In the genomic region with DNA sequence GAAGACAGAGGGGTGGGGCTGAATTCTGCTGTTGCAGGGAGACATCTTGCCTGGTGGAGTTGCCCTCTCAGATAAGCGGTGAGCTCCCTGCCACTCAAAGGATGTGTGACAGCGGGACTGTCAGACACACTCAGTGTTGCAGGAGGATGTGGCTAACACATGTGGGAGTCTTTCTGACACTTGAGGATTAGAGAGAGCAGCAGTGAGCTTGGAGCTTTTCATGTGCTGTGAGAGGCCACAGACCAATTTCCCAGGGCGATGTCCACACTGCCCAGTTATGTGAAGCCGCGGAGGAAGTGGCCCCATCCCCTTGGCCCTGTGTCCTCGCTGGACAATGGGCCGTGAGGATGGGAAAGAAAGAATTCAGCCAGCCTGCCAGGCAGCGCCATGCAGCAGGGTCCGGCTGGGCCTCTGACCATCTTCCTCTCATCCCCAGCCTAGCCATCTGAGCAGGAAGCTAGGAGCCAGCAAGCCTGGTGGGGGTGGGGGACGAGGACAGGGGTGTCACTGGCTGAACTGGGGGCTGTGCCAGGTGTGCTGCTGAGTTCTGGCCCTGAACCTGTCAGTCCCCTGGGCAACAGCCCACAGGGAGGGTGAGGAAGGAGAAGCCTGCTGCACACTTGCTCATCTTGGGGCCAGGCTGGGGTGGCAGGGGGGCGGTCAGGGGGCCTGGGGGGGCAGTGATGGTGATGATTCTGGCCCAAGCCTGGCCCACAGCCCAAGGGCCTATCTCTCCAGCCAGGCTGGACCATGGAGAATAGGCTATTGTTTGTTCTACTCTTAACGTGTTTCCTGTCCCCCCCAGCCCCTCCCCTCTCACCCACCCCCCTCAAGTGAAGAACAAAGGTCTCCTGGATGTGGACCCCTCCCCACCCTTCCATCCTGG, we compare ENCODE assay signal across 8 mouse cellular contexts. TPM values are rescaled to one million over a fixed set of nuclear protein-coding genes. Genes with fewer than 3 reads are reported as not detected.
DNase-seq lines count a peak whose midpoint lies in the region; ATAC-seq and TF ChIP-seq lines count a peak whose summit lies in the region.

No protein-coding gene starts in this region.

- H3K79me2 ChIP-seq in liver, adult 2 months (ENCODE audit: control insufficient read depth, insufficient read depth, low read length) = no peaks in the 10 kb centered on the region

- peaks cover 5% of the 10 kb centered on the region; the same call in 1 of the 2 replicates for H3K27me3 ChIP-seq in forebrain, embryonic 13.5 days
- H3K27me3 ChIP-seq in hindbrain, embryonic 14.5 days (ENCODE audit: control insufficient read depth, insufficient read depth, low read length) = no peaks in the 10 kb centered on the region
- H3K27me3 ChIP-seq in liver, adult 2 months (ENCODE audit: control insufficient read depth, insufficient read depth, low read length) = no peaks in the 10 kb centered on the region
- H3K27me3 ChIP-seq in midbrain, embryonic 16.5 days (ENCODE audit: control insufficient read depth, insufficient read depth, low read depth, low read length) = no peaks in the 10 kb centered on the region

- H3K9ac ChIP-seq in forebrain, embryonic 13.5 days = peak overlapping the region; percentile 30; the same call in 1 of the 2 replicates
- H3K9ac ChIP-seq in hindbrain, embryonic 14.5 days = no peak overlapping the region
- no peak overlapping the region for H3K9ac ChIP-seq in liver, adult 2 months (ENCODE audit: low read depth, low read length)
- H3K9ac ChIP-seq in midbrain, embryonic 16.5 days (ENCODE audit: low read depth, low read length) = no peak overlapping the region

- no peaks in the 10 kb centered on the region for H3K9me3 ChIP-seq in forebrain, embryonic 13.5 days (replicated peaks)
- no peaks in the 10 kb centered on the region for H3K9me3 ChIP-seq in hindbrain, embryonic 14.5 days (ENCODE audit: control insufficient read depth, low read length)
- H3K9me3 ChIP-seq in midbrain, embryonic 16.5 days (replicated peaks; ENCODE audit: control insufficient read depth, low read length, poor library complexity, severe bottlenecking) = no peaks in the 10 kb centered on the region

- H3K4me1 ChIP-seq in bone marrow, adult 2 months (ENCODE audit: control insufficient read depth, insufficient read depth, low read length) = no peaks in the 10 kb centered on the region
- H3K4me1 ChIP-seq in forebrain, embryonic 13.5 days = peaks cover 34% of the 10 kb centered on the region
- peaks cover 31% of the 10 kb centered on the region for H3K4me1 ChIP-seq in hindbrain, embryonic 14.5 days (replicated peaks; ENCODE audit: control insufficient read depth, insufficient read depth, low read length)
- peaks cover 40% of the 10 kb centered on the region for H3K4me1 ChIP-seq in liver, adult 2 months (ENCODE audit: control insufficient read depth, insufficient read depth, low read length)
- peaks cover 13% of the 10 kb centered on the region for H3K4me1 ChIP-seq in midbrain, embryonic 16.5 days (ENCODE audit: control insufficient read depth, insufficient read depth, low read length)

- peak; percentile 50 to 62 for DNase-seq in CD8-positive naive resting alpha-beta T cell, adult 2 months (ENCODE audit: low read depth in 2 of 2, low spot score in 2 of 2)
- DNase-seq in hindbrain, embryonic 14.5 days (ENCODE audit: low spot score) = no peak
- no peak for DNase-seq in liver, adult 2 months (ENCODE audit: extremely low read depth, low read depth, low spot score)
- DNase-seq in urinary bladder, postnatal 14 days (ENCODE audit: low spot score) = no peak
- DNase-seq in adipocyte (ENCODE audit: low spot score) = no peak

- 29% methylated on average over 12 of the region's 12 CpGs for WGBS in bone marrow, adult 2 months
- 19% methylated on average over 12 of the region's 12 CpGs for WGBS in forebrain, embryonic 13.5 days
- WGBS in hindbrain, embryonic 14.5 days = 8% methylated on average over 12 of the region's 12 CpGs
- 60% methylated on average over 12 of the region's 12 CpGs for WGBS in liver, adult 2 months
- 13% methylated on average over 12 of the region's 12 CpGs for WGBS in midbrain, embryonic 16.5 days

- TF ChIP-seq POLR2A in bone marrow, adult 2 months (IDR thresholded peaks at IDR 0.05; ENCODE audit: borderline replicate concordance, control insufficient read depth, low read depth, low read length) = no peak
- no peak for TF ChIP-seq POLR2A in liver, adult 2 months (IDR thresholded peaks at IDR 0.05; ENCODE audit: extremely low read depth, insufficient read depth, low read length)

- no peak overlapping the region for H3K4me3 ChIP-seq in bone marrow, adult 2 months (replicated peaks; ENCODE audit: control insufficient read depth, low read depth, low read length)
- no peak overlapping the region for H3K4me3 ChIP-seq in forebrain, embryonic 13.5 days
- no peak overlapping the region for H3K4me3 ChIP-seq in hindbrain, embryonic 14.5 days (replicated peaks; ENCODE audit: low read length)
- H3K4me3 ChIP-seq in liver, adult 2 months (ENCODE audit: insufficient read depth, low read depth, low read length) = no peak overlapping the region
- H3K4me3 ChIP-seq in midbrain, embryonic 16.5 days (ENCODE audit: low read depth, low read length) = no peak overlapping the region

- H3K27ac ChIP-seq in bone marrow, adult 2 months (ENCODE audit: control insufficient read depth, insufficient read depth, low read depth, low read length, poor library complexity) = peak overlapping the region; percentile 14; the same call in 1 of the 2 replicates
- peak overlapping the region; percentile 35 for H3K27ac ChIP-seq in forebrain, embryonic 13.5 days
- H3K27ac ChIP-seq in hindbrain, embryonic 14.5 days = peak overlapping the region; percentile 29
- peak overlapping the region; percentile 59 for H3K27ac ChIP-seq in liver, adult 2 months (replicated peaks; ENCODE audit: insufficient read depth, low read depth, low read length)
- peak overlapping the region; percentile 70 for H3K27ac ChIP-seq in midbrain, embryonic 16.5 days (ENCODE audit: low read length)

- no peaks in the 10 kb centered on the region for H3K36me3 ChIP-seq in forebrain, embryonic 13.5 days (ENCODE audit: poor library complexity, severe bottlenecking)
- H3K36me3 ChIP-seq in hindbrain, embryonic 14.5 days (replicated peaks; ENCODE audit: control insufficient read depth, insufficient read depth) = no peaks in the 10 kb centered on the region
- no peaks in the 10 kb centered on the region for H3K36me3 ChIP-seq in liver, adult 2 months (ENCODE audit: control insufficient read depth, insufficient read depth, low read length)
- no peaks in the 10 kb centered on the region for H3K36me3 ChIP-seq in midbrain, embryonic 16.5 days (ENCODE audit: control insufficient read depth, insufficient read depth, low read length)

- no peak for ATAC-seq in forebrain, embryonic 13.5 days
- peak; percentile 33; the same call in 1 of the 2 replicates for ATAC-seq in hindbrain, embryonic 14.5 days (ENCODE audit: low FRiP score)
- peak; percentile 43; the same call in 1 of the 2 replicates for ATAC-seq in midbrain, embryonic 16.5 days

- no peak overlapping the region for H3K4me2 ChIP-seq in forebrain, embryonic 13.5 days
- no peak overlapping the region for H3K4me2 ChIP-seq in hindbrain, embryonic 14.5 days (replicated peaks)
- no peak overlapping the region for H3K4me2 ChIP-seq in midbrain, embryonic 16.5 days (ENCODE audit: low read length)

- TF ChIP-seq CTCF in bone marrow, adult 2 months (IDR thresholded peaks at IDR 0.05; ENCODE audit: control insufficient read depth, insufficient read depth, low read length) = no peak
- no peak for TF ChIP-seq CTCF in liver, adult 2 months (IDR thresholded peaks at IDR 0.05; ENCODE audit: low read depth, low read length)

RNA-seq across cellular contexts. Expression of gene Cdc42ep1, which starts 7.0 kb away (rescaled TPM):
- polyA plus RNA-seq in bone marrow, adult 2 months (2011; ENCODE audit: insufficient read depth, insufficient read length, low replicate concordance, missing spikeins) = 6.6 and 9.4 TPM in 2 replicates
- 5.0 and 5.5 TPM in 2 replicates for polyA plus RNA-seq in forebrain, embryonic 13.5 days (2015; fragmentation: Nextera tagmentation; extraction: Ambion mirVana)
- polyA plus RNA-seq in hindbrain, embryonic 14.5 days (2014; fragmentation: Nextera tagmentation; extraction: Ambion mirVana) = 10.7 and 11.2 TPM in 2 replicates
- total RNA-seq in liver, adult 2 months (2014; rRNA removed) = 6.5 and 8.5 TPM in 2 replicates
- polyA plus RNA-seq in liver, adult 2 months (2012; rRNA removed) = 39.7 and 42.7 TPM in 2 replicates
- 11.4 and 13.6 TPM in 2 replicates for polyA plus RNA-seq in midbrain, embryonic 16.5 days (2015; fragmentation: Nextera tagmentation; extraction: Ambion mirVana)

RNA-seq across cellular contexts. Expression of gene Lgals2, which starts 19.9 kb away (rescaled TPM):
- polyA plus RNA-seq in bone marrow, adult 2 months (2011; ENCODE audit: insufficient read depth, insufficient read length, low replicate concordance, missing spikeins) = not detected in 2 replicates
- polyA plus RNA-seq in forebrain, embryonic 13.5 days (2015; fragmentation: Nextera tagmentation; extraction: Ambion mirVana) = not detected in 2 replicates
- polyA plus RNA-seq in hindbrain, embryonic 14.5 days (2014; fragmentation: Nextera tagmentation; extraction: Ambion mirVana) = not detected in 2 replicates
- 0.55 TPM in 1 of 2 replicates, not detected in the other for total RNA-seq in liver, adult 2 months (2014; rRNA removed)
- 0.57 TPM in 1 of 2 replicates, not detected in the other for polyA plus RNA-seq in liver, adult 2 months (2012; rRNA removed)
- polyA plus RNA-seq in midbrain, embryonic 16.5 days (2015; fragmentation: Nextera tagmentation; extraction: Ambion mirVana) = not detected in 2 replicates

RNA-seq across cellular contexts. Expression of gene Card10, which starts 32.6 kb away (rescaled TPM):
- polyA plus RNA-seq in bone marrow, adult 2 months (2011; ENCODE audit: insufficient read depth, insufficient read length, low replicate concordance, missing spikeins) = 11.3 and 20.8 TPM in 2 replicates
- 0.92 and 0.93 TPM in 2 replicates for polyA plus RNA-seq in forebrain, embryonic 13.5 days (2015; fragmentation: Nextera tagmentation; extraction: Ambion mirVana)
- 2.5 and 2.6 TPM in 2 replicates for polyA plus RNA-seq in hindbrain, embryonic 14.5 days (2014; fragmentation: Nextera tagmentation; extraction: Ambion mirVana)
- 2.7 and 4.3 TPM in 2 replicates for total RNA-seq in liver, adult 2 months (2014; rRNA removed)
- 15.0 and 18.7 TPM in 2 replicates for polyA plus RNA-seq in liver, adult 2 months (2012; rRNA removed)
- 1.8 and 2.2 TPM in 2 replicates for polyA plus RNA-seq in midbrain, embryonic 16.5 days (2015; fragmentation: Nextera tagmentation; extraction: Ambion mirVana)

RNA-seq across cellular contexts. Expression of gene Gga1, which starts 41.5 kb away (rescaled TPM):
- polyA plus RNA-seq in bone marrow, adult 2 months (2011; ENCODE audit: insufficient read depth, insufficient read length, low replicate concordance, missing spikeins) = 25.8 and 55.3 TPM in 2 replicates
- 50.3 and 53.7 TPM in 2 replicates for polyA plus RNA-seq in forebrain, embryonic 13.5 days (2015; fragmentation: Nextera tagmentation; extraction: Ambion mirVana)
- 40.1 and 43.0 TPM in 2 replicates for polyA plus RNA-seq in hindbrain, embryonic 14.5 days (2014; fragmentation: Nextera tagmentation; extraction: Ambion mirVana)
- 4.4 and 6.4 TPM in 2 replicates for total RNA-seq in liver, adult 2 months (2014; rRNA removed)
- polyA plus RNA-seq in liver, adult 2 months (2012; rRNA removed) = 34.9 and 42.7 TPM in 2 replicates
- polyA plus RNA-seq in midbrain, embryonic 16.5 days (2015; fragmentation: Nextera tagmentation; extraction: Ambion mirVana) = 46.0 and 46.5 TPM in 2 replicates

Comparison
In these comparisons a context has a peak if more than half of its experiments do, and no peak if none do; other contexts are left out.
1. DNase-seq: peak in CD8-positive naive resting alpha-beta T cell, adult 2 months (2 of 2); none in hindbrain, embryonic 14.5 days (single experiment), liver, adult 2 months (single experiment), urinary bladder, postnatal 14 days (single experiment) and adipocyte (single experiment).
2. H3K27ac ChIP-seq: peak in every context shown above with its lines; median percentile 70 in midbrain, embryonic 16.5 days; 59 in liver, adult 2 months; 35 in forebrain, embryonic 13.5 days; 29 in hindbrain, embryonic 14.5 days; 14 in bone marrow, adult 2 months.